Mouse (Mus musculus) G1E (cell line): ENCODE data around the gene Adgrg6. TPM values are rescaled to one million over a fixed set of nuclear protein-coding genes. Genes with fewer than 3 reads are reported as not detected.

Experiments
- ATAC-seq: 2 replicates; pipeline ENCODE4 v1.8.0; 2016; ENCODE audit warnings: mild to moderate bottlenecking; ENCODE audit not compliant: insufficient number of reproducible peaks, poor library complexity, low FRiP score, severe bottlenecking; ENCODE audit errors: extremely low read depth
- DNase-seq: peaks from one replicate; pipeline ENCODE4 v3.0.0; 2012; ENCODE audit warnings: low spot score
- H3K27me3 ChIP-seq: 2 replicates; pipeline ENCODE4 v1.6.1; 2012; ENCODE audit warnings: mild to moderate bottlenecking, low read length, inconsistent platforms; ENCODE audit not compliant: insufficient read depth
- H3K36me3 ChIP-seq: replicated peaks from 2 replicates; pipeline ENCODE3; 2012; ENCODE audit warnings: mild to moderate bottlenecking, inconsistent platforms
- H3K4me1 ChIP-seq: 2 replicates; pipeline ENCODE4 v1.6.1; 2012; ENCODE audit warnings: low read depth, low read length, inconsistent platforms, mixed read lengths; ENCODE audit not compliant: insufficient read depth
- H3K4me3 ChIP-seq: 2 replicates; pipeline ENCODE4 v1.5.1; 2012; ENCODE audit warnings: low read depth, mild to moderate bottlenecking, inconsistent platforms, low read length, moderate library complexity, mixed read lengths
- H3K9me3 ChIP-seq: replicated peaks from 2 replicates; pipeline ENCODE4 v1.6.1; 2012; ENCODE audit warnings: inconsistent platforms
- CTCF ChIP-seq: IDR thresholded peaks from 2 replicates; pipeline ENCODE4 v1.5.1; 2012; ENCODE audit warnings: low read depth, low read length, inconsistent platforms, mixed read lengths
- GATA1 ChIP-seq: IDR thresholded peaks from 2 replicates; pipeline ENCODE4 v1.6.1; 2012; ENCODE audit warnings: borderline replicate concordance, low read length, inconsistent platforms, mixed read lengths
- GATA2 ChIP-seq: IDR thresholded peaks from 2 replicates; pipeline ENCODE4 v1.6.1; 2012; ENCODE audit warnings: low read depth, low read length, inconsistent platforms, borderline replicate concordance
- POLR2AphosphoS5 ChIP-seq: IDR thresholded peaks from 2 replicates; pipeline ENCODE4 v1.6.1; 2012; ENCODE audit warnings: low read depth, low read length, inconsistent platforms; ENCODE audit not compliant: insufficient replicate concordance
- TAL1 ChIP-seq: conservative IDR thresholded peaks from 2 replicates; pipeline ENCODE4 v1.6.1; 2012; ENCODE audit warnings: low read depth, low read length, inconsistent platforms, mixed read lengths
- polyA plus RNA-seq: library from polyadenylated mRNA; stranded (reverse); fragments of >175 nt; gene quantifications from 2 replicates; pipeline ENCODE4 v1.2.3, GENCODE M21; 2012
- total RNA-seq, 2 experiments: library from RNA; stranded (forward) in 1 of 2; stranded (reverse) in 1 of 2; fragments of 200-1000 nt in 1 of 2; fragments of >200 nt in 1 of 2; fragmentation: Nextera tagmentation in 1 of 2; gene quantifications; 2 replicates each; pipeline ENCODE4 v1.2.3; 2014 to 2017

Gene Adgrg6
- total and polyA plus RNA-seq, 3 experiments = 0.16 TPM; not detected in 2

DNA sequence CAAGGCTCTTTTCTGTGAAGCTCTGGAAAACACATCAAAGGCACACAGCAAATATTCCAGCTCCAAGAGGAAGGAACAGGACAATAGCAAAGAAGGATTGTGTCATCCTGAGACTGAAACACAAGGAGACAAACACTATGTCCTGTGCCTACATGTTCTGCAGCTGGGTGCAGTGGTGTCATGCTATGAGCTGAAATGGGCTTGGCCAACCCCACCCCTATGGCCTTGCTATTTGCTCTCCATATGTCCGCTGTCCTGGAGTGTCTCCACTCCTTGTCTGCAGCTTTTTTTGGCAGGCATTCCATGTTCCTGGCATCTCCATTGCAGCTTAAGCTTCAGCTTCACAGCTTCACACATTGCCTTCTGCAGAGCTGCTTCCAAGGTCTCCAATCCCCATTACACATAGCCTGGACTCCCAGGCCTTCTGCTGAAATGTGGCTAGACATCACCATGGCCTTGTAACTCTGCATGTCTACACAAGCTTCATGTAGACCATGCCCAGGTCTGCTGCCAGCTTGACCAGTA lies 180.3 kb downstream of the Adgrg6 start:
- ATAC-seq (no peak), DNase-seq (no peak)
- Histone ChIP-seq H3K9me3 (no peaks in the 10 kb centered on the region), H3K27me3 (no peaks in the 10 kb centered on the region), H3K36me3 (no peaks in the 10 kb centered on the region), H3K4me3 (no peak overlapping the region), H3K4me1 (no peaks in the 10 kb centered on the region)
- TF ChIP-seq GATA2 (no peak), GATA1 (no peak), CTCF (no peak), POLR2AphosphoS5 (no peak), TAL1 (no peak)

DNA sequence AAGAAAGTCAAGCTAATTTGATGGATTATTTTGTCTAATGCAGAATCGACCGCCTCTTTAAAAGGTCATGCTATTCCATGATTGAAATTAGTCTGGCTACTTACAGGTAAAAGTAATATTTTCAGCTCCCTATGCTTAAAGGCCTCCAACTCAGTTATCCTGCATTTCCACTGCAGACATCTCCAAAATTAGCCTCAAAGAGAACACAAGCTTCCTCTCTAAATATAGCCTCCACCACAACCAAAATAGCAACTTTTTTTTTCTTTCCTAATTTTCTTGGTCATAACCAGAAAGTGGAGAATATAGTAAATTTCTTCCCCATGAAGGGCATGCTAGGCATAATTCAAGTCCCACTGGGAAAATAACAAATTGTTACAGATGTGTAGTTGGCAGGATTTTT lies 182.2 kb downstream of the Adgrg6 start:
- ATAC-seq (no peak), DNase-seq (no peak)
- Histone ChIP-seq H3K36me3 (no peaks in the 10 kb centered on the region), H3K27me3 (no peaks in the 10 kb centered on the region), H3K9me3 (no peaks in the 10 kb centered on the region), H3K4me3 (no peak overlapping the region), H3K4me1 (no peaks in the 10 kb centered on the region)
- TF ChIP-seq CTCF (no peak), POLR2AphosphoS5 (no peak), GATA1 (no peak), TAL1 (no peak), GATA2 (no peak)

DNA sequence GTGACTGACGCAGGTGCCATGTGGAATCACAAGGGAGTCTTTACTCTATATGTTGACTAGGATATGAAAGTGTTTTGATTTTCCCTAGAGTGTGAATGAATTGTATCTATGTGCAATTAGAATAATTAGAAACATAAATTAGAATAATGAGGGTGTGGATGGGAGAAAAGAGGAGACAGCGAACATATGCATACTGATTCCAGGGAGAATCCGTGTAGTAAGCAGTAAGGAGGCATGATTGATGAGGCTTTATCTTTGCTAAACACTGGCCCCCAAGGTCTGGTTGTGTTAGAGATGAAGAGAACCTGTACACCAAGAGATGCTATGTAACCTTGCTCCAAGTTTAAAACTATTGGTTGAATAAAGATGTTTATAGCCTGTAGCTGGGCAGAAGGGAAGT lies 187.2 kb downstream of the Adgrg6 start:
- no peak for DNase-seq
- Histone ChIP-seq H3K36me3 (no peaks in the 10 kb centered on the region), H3K4me3 (no peak overlapping the region), H3K27me3 (no peaks in the 10 kb centered on the region), H3K9me3 (no peaks in the 10 kb centered on the region), H3K4me1 (no peaks in the 10 kb centered on the region)
- TF ChIP-seq CTCF = no peak
- no peak for TF ChIP-seq GATA2
- no peak for TF ChIP-seq POLR2AphosphoS5
- no peak for TF ChIP-seq TAL1
- TF ChIP-seq GATA1 = no peak
- ATAC-seq = no peak

Other genes starting within 250 kb of the Adgrg6 start
- gene Vta1, start 159.9 kb upstream of the Adgrg6 start, total RNA-seq (2014; fragmentation: Nextera tagmentation) = 85.1 and 94.7 TPM in 2 replicates
- 72.5 and 82.3 TPM in 2 replicates for gene Vta1, start 159.9 kb upstream of the Adgrg6 start, total RNA-seq (2017)
- gene Vta1, start 159.9 kb upstream of the Adgrg6 start, polyA plus RNA-seq = 11.7 and 13.9 TPM in 2 replicates
- not detected in 2 replicates for gene Nmbr, start 159.9 kb upstream of the Adgrg6 start, total RNA-seq (2014; fragmentation: Nextera tagmentation)
- gene Nmbr, start 159.9 kb upstream of the Adgrg6 start, total RNA-seq (2017) = 0.27 and 0.46 TPM in 2 replicates
- not detected in 2 replicates for gene Nmbr, start 159.9 kb upstream of the Adgrg6 start, polyA plus RNA-seq
- not detected in 2 replicates for gene Gje1, start 172.6 kb upstream of the Adgrg6 start, total RNA-seq (2014; fragmentation: Nextera tagmentation)
- 0.06 TPM in 1 of 2 replicates, not detected in the other for gene Gje1, start 172.6 kb upstream of the Adgrg6 start, total RNA-seq (2017)
- not detected in 2 replicates for gene Gje1, start 172.6 kb upstream of the Adgrg6 start, polyA plus RNA-seq